Mouse (Mus musculus) limb, embryonic 12.5 days (tissue): ENCODE measurements around the gene Pitpnm1. TPM values are rescaled to one million over a fixed set of nuclear protein-coding genes. Genes with fewer than 3 reads are reported as not detected.
A peak's percentile ranks its signal among the peaks of the same experiment; 100 is the strongest.

ENCODE experiments used
- ATAC-seq: fragments of 200-750 bp; cut with Nextera tagmentation; 2 replicates; pipeline ENCODE4 v1.8.0; 2017; ENCODE audit warnings: low read depth, moderate TSS enrichment; ENCODE audit not compliant: insufficient number of reproducible peaks, insufficient read depth, low FRiP score, low TSS enrichment
- H3K27ac ChIP-seq: fragments of 300-500 bp; sonication (generic); 2 replicates; pipeline ENCODE4 v1.5.1; 2016; ENCODE audit warnings: mild to moderate bottlenecking, moderate library complexity
- H3K27me3 ChIP-seq: fragments of 300-500 bp; sonication (generic); 2 replicates; pipeline ENCODE4 v1.6.1; 2016; ENCODE audit warnings: mild to moderate bottlenecking, moderate library complexity
- H3K36me3 ChIP-seq: fragments of 300-500 bp; sonication (generic); 2 replicates; pipeline ENCODE4 v1.6.1; 2016; ENCODE audit warnings: mild to moderate bottlenecking, moderate library complexity
- H3K4me1 ChIP-seq: fragments of 300-500 bp; sonication (generic); replicated peaks from 2 replicates; pipeline ENCODE4 v1.6.1; 2016
- H3K4me2 ChIP-seq: fragments of 300-500 bp; sonication (generic); 2 replicates; pipeline ENCODE4 v1.6.1; 2016; ENCODE audit warnings: mild to moderate bottlenecking, moderate library complexity
- H3K4me3 ChIP-seq: fragments of 300-500 bp; sonication (generic); replicated peaks from 2 replicates; pipeline ENCODE4 v1.5.1; 2016; ENCODE audit warnings: mild to moderate bottlenecking
- H3K9ac ChIP-seq: fragments of 300-500 bp; sonication (generic); replicated peaks from 2 replicates; pipeline ENCODE4 v1.6.1; 2016; ENCODE audit warnings: mild to moderate bottlenecking, moderate library complexity
- H3K9me3 ChIP-seq: fragments of 300-500 bp; sonication (generic); 2 replicates; pipeline ENCODE4 v1.6.1; 2016; ENCODE audit warnings: mild to moderate bottlenecking, moderate library complexity
- WGBS: fragments of 180-500 bp; shearing (Covaris S2); methylation state at CpG from one replicate; pipeline ENCODE4 v1.1.7; 2016; 5-methylcytosine and 5-hydroxymethylcytosine counted together
- polyA plus RNA-seq: library from polyadenylated mRNA; unstranded; fragments of >200 nt; fragmentation: Nextera tagmentation; extraction: Ambion mirVana; gene quantifications from 2 replicates; pipeline ENCODE4 v1.2.1, GENCODE M21; 2016

Gene Pitpnm1
- polyA plus RNA-seq, 1 experiment from 2014 or later: 13.0 TPM

DNA sequence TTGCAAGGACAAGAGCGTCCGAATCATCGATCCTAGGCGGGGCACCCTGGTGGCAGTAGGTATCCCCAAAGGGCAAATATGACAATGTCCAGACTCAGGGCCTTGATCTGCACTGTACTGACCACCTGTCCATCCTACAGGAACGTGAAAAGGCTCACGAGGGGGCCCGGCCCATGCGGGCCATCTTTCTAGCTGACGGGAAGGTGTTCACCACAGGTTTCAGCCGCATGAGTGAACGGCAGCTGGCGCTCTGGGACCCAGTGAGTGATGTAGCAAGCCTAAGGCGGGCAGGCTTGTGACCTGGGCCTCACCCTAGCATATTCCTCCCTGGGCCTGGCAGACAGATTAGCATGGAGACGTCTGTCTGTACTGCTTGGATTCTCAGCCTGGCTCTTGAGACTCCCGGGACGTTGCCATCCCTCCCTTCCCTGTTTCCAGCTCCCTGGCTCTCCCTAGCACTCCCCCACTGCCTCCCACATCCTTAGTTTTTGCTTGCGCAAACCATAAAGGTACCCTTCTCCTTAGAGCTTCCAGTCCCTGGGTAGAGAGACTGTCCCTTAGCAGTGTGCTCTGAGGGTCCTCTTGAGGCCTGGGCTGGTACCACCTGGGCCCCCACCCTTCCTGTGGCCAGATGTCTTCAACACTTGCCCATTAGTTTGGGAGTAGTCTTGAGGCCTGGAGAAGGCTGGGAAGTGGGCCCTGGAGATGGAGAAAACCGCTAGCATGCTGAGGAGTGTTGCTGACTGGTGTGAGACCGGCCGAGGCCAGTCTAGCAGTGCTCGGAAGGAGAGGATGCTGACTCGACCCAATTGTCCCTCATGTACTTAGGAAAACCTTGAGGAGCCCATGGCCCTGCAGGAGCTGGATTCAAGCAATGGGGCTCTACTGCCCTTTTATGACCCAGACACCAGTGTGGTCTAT, 51.0 kb downstream of the Pitpnm1 start:
- Histone ChIP-seq H3K4me1 (peaks cover 18% of the 10 kb centered on the region), H3K36me3 (peaks cover 48% of the 10 kb centered on the region), H3K4me3 (no peak overlapping the region), H3K27ac (no peak overlapping the region), H3K9ac (no peak overlapping the region; the same call in 1 of the 2 replicates), H3K4me2 (no peak overlapping the region), H3K27me3 (no peaks in the 10 kb centered on the region), H3K9me3 (0 out of 2 replicates have a peak, but pooled peaks cover 2% of the 10 kb centered on the region)
- ATAC-seq: no peak
- 89% methylated on average over 22 of the region's 22 CpGs for WGBS

DNA sequence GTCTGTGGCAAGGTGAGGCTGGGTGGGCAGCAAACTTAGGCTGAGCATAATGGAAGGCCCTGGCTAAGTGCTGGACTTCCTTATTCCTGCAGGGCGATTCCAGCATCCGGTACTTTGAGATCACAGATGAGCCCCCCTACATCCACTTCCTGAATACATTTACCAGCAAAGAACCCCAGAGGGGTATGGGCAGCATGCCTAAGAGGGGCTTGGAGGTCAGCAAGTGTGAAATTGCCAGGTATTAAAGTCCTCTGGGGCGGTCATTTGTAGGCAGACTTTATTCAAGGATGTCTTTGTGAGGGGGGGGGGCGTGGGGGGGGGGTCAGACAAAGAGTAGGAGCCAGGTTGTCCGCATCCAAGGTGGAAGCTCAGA, 51.7 kb downstream of the Pitpnm1 start:
- Histone ChIP-seq H3K9me3 (no peaks in the 10 kb centered on the region), H3K4me2 (no peak overlapping the region), H3K36me3 (peaks cover 54% of the 10 kb centered on the region), H3K27ac (no peak overlapping the region), H3K4me3 (no peak overlapping the region), H3K9ac (no peak overlapping the region; the same call in 1 of the 2 replicates), H3K27me3 (no peaks in the 10 kb centered on the region), H3K4me1 (peaks cover 18% of the 10 kb centered on the region)
- 79% methylated on average over 5 of the region's 5 CpGs for WGBS
- no peak for ATAC-seq

DNA sequence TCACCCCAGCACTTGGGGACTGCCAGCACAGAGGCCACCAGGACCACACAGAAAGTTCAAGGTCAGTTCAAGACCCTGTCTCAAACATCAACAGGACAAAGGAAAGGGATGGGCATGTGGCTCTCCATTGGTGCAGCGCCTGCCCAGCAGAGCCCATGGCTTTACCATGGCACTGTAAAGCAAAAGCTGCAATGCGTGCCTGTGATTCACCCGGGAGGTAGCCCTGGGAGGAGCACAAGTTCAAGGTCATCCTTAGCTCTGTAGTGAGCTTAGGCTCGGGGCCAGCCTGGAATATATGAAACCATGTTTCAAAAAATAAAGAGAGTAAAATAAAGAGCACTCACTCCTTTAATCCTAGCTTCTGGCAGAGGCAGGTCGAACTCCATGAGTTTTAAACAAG, 52.1 kb downstream of the Pitpnm1 start:
- H3K9me3 ChIP-seq: no peaks in the 10 kb centered on the region
- no peaks in the 10 kb centered on the region for H3K27me3 ChIP-seq
- ATAC-seq: no peak
- peaks cover 18% of the 10 kb centered on the region for H3K4me1 ChIP-seq
- WGBS: 90% methylated on average over 5 of the region's 5 CpGs
- H3K4me3 ChIP-seq: no peak overlapping the region
- no peak overlapping the region for H3K27ac ChIP-seq
- H3K4me2 ChIP-seq: no peak overlapping the region
- peaks cover 58% of the 10 kb centered on the region for H3K36me3 ChIP-seq
- H3K9ac ChIP-seq: no peak overlapping the region

DNA sequence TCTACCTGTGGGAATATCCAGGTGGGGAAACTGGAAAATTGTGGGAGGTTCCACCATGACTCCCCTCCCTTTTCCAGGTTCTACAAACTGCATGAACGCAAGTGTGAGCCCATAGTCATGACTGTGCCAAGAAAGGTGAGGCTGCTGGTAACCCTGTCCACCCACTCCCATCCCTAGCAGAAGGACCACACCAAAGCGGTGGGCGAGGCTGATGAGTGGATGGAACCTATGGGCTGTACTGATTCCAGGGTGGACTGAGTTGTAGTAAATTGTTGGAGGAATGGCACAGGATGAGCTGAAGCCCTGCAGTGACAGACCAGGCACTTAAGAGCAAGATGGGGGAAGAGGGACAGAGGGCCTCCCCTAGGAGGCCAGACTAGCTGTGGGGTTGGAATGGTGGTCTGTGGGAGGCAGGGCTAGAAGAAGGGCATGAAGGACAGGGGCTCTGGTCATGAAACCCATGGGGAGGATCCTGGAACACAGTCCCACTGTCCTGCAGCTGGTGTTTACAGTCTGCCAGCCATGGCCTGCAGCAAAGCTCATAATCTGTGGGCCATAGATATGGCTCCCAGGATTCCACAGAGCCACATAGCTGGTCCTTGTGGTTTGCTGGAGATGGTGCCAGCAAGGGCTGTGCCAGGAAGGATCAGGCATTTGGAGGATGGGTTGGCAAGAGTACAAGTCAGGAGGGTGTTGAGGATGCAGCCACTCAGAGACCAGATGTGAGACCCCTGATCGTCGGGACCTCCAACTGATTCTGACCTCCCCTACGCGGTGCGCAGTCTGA, 52.8 kb downstream of the Pitpnm1 start:
- Histone ChIP-seq H3K9me3 (no peaks in the 10 kb centered on the region), H3K9ac (0 out of 2 replicates have a peak overlapping the region, but pooled peaks have one; percentile 18), H3K4me1 (peaks cover 18% of the 10 kb centered on the region), H3K27me3 (no peaks in the 10 kb centered on the region), H3K4me2 (no peak overlapping the region), H3K27ac (no peak overlapping the region), H3K36me3 (peaks cover 66% of the 10 kb centered on the region), H3K4me3 (no peak overlapping the region)
- no peak for ATAC-seq
- WGBS: 85% methylated on average over 8 of the region's 8 CpGs

DNA sequence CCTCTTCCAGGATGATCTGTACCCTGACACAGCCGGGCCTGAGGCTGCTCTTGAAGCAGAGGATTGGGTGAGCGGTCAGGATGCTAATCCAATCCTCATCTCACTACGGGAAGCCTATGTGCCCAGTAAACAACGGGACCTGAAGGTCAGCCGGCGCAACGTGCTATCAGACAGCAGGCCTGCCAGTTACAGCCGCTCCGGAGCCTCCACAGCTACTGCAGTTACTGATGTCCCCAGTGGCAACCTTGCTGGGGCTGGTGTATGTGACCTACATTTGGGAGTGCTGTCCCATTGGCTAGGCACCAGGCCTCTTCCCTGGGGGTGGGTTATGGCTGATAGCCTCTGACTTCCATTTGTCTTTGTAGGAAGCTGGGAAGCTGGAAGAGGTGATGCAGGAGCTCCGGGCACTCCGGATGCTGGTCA, 53.4 kb downstream of the Pitpnm1 start, which contains the start of gene Ptprcap:
Gene Ptprcap (plus strand): TSS at position 373 of the 423 bp plus-strand sequence.
- Histone ChIP-seq H3K27ac (no peak within 1 kb of the TSS), H3K9ac (0 out of 2 replicates have a peak within 1 kb of the TSS, but pooled peaks have one; percentile 18), H3K9me3 (no peaks in the 10 kb centered on the region), H3K36me3 (peaks cover 72% of the 10 kb centered on the region), H3K4me2 (no peak within 1 kb of the TSS), H3K27me3 (no peaks in the 10 kb centered on the region), H3K4me1 (peaks cover 12% of the 10 kb centered on the region), H3K4me3 (no peak within 1 kb of the TSS)
- ATAC-seq: no peak
- 68% methylated on average over 11 of the region's 11 CpGs for WGBS

DNA sequence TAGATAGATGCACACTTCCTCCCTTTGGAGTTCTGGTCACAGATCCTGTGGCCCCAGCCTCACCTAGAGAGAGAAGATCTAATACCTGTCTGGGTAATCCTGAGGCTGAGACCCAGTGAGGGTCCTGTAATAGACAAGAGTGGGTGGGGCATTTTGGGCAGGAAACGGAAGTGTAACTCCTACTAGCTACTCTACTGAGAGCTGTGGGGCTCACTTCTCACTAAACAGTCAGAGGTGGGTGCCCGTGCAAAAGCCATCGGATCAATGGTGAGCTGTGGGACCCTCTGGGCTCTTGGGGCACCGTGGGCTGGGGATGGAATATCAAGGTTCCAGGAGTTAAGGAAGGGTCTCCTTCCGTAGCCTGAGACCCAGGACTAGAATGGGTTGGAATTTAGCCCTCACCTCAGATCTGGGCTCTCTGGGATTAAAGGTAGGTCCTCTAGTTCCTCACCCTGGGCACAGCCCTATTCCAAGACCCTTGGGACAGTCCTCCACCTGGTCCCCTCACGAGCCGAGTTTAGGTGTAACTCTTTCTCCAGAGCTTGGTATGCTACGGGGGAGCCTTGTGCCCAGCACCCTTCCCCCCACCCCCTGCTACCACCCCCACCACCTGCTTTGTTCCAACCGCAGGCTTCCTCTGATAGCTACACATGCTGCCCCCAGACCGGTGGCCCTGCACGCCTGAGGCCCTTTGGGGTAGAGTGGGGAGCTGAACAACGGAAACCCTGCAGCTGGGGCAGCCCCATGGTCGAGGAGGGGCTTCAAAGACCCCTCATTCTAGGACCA, 54.8 kb downstream of the Pitpnm1 start:
- no peaks in the 10 kb centered on the region for H3K9me3 ChIP-seq
- peaks cover 86% of the 10 kb centered on the region for H3K36me3 ChIP-seq
- H3K9ac ChIP-seq: peak overlapping the region; percentile 42; the same call in 1 of the 2 replicates
- 81% methylated on average over 13 of the region's 13 CpGs for WGBS
- 0 out of 2 replicates have a peak, but pooled peaks have one; percentile 14 for ATAC-seq
- peaks cover 3% of the 10 kb centered on the region for H3K4me1 ChIP-seq
- no peaks in the 10 kb centered on the region for H3K27me3 ChIP-seq
- no peak overlapping the region for H3K4me2 ChIP-seq
- no peak overlapping the region for H3K4me3 ChIP-seq
- no peak overlapping the region for H3K27ac ChIP-seq

DNA sequence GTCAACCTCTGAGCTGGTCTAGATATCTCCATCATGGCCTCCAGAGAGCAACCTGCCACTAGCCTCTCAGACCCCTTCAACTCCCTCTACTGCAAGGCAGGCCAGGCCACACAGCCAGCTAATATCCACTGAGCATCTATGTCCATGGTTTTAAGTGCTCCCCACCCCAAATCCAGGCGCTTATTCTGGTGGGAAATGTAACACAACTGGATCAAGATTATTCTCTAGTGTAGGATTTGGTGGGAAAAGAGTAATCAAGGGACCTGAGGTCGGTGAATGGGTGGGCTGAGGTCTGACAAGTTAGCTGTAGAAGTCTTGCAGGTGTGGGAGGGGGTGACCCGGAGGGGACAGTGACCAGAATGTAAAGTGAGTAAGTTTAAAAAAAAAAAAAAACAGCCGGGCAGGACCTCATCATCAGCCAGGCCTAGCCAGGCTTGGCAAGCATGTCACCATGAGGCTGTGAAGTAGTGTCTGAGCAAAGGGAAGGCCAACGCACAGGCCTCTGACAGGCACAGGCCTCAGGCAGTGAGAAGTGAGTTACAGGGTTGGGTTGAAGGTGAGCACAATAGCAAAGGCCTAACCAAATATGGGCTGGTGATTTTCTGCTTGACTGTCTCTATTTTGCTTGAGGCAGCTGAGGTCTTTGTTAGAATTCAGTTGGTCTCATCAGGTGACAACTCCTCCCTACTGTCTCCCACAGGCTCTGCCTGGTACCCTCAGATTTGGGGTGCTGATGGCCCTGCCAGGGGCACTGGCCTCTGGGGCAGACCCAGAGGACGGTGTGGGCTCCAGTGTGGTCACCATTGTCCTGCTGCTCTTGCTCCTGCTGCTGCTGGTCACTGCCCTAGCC, 55.6 kb downstream of the Pitpnm1 start:
- H3K9me3 ChIP-seq: no peaks in the 10 kb centered on the region
- no peak for ATAC-seq
- H3K27ac ChIP-seq: no peak overlapping the region
- peaks cover 86% of the 10 kb centered on the region for H3K36me3 ChIP-seq
- no peak overlapping the region for H3K4me2 ChIP-seq
- no peaks in the 10 kb centered on the region for H3K4me1 ChIP-seq
- no peaks in the 10 kb centered on the region for H3K27me3 ChIP-seq
- H3K4me3 ChIP-seq: no peak overlapping the region
- H3K9ac ChIP-seq: peak overlapping the region; percentile 42; the same call in 1 of the 2 replicates
- 85% methylated on average over 6 of the region's 6 CpGs for WGBS

DNA sequence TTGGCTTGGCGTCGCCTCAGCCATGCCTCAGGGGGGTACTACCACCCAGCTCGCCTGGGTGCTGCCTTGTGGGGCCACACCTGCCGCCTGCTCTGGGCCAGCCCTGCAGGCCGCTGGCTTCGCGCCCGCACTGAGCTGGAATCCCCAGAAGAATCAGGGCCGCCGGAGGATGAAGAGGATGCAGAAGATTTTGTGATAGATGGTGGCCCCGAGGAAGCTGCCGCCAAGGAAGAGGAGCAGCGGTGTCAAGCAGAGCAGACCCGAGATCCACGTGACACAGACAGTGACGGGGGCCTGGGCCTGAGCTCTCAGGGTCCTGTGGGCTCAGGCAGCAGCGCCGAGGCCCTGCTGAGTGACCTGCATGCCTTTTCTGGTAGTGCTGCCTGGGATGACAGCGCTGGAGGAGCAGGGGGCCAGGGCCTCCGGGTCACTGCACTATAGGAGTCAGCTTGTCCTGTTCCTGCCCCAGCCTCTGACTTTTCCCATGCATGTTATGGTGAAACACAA, 56.3 kb downstream of the Pitpnm1 start:
- no peak for ATAC-seq
- Histone ChIP-seq H3K27me3 (no peaks in the 10 kb centered on the region), H3K9me3 (no peaks in the 10 kb centered on the region), H3K4me3 (no peak overlapping the region), H3K4me1 (no peaks in the 10 kb centered on the region), H3K4me2 (no peak overlapping the region), H3K36me3 (peaks cover 85% of the 10 kb centered on the region), H3K27ac (no peak overlapping the region), H3K9ac (0 out of 2 replicates have a peak overlapping the region, but pooled peaks have one; percentile 27)
- 78% methylated on average over 20 of the region's 20 CpGs for WGBS

DNA sequence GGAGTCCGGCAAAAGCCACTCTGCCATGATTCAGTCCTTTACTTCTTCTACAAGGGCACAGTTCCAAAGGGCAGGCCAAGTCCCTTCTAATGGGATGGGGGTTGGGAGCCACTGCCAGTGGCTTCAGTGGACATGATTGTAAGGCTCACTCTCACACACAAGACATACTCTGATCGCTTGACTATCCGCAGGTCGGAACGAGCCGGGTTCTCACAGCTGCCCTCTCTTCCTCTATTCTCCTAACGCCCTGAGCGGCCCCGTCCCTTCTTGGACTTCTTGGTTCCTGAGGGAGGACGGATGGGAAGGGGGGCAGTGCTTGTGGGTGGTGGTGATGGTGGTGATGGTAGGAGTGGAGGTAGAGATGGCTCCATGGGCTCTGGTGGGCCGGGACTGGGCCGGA, 57.0 kb downstream of the Pitpnm1 start:
- Histone ChIP-seq H3K9ac (no peak overlapping the region), H3K4me2 (no peak overlapping the region), H3K4me1 (no peaks in the 10 kb centered on the region), H3K27me3 (no peaks in the 10 kb centered on the region), H3K9me3 (no peaks in the 10 kb centered on the region), H3K36me3 (peaks cover 85% of the 10 kb centered on the region), H3K27ac (no peak overlapping the region), H3K4me3 (no peak overlapping the region)
- 91% methylated on average over 12 of the region's 12 CpGs for WGBS
- ATAC-seq: no peak

DNA sequence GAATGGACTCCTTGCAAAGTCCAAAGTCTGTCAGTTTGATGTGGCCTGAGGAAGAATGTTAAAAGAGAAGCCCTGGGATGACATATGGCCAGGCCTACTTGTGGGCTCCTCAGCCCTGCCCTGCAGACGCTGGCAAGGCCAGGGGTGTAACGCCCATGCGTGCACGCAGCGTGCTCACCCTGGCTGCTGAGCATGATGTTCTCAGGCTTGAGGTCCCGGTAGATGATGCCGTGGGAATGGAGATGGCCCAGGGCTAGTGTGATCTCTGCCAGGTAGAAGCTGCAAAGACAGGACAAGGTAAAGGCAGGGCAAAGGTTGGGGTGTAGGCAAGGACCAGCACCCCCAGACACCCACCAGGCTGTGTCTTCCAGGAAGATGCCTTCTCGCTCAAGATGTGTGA, 59.3 kb downstream of the Pitpnm1 start:
- no peak overlapping the region for H3K27ac ChIP-seq
- H3K9me3 ChIP-seq: no peaks in the 10 kb centered on the region
- H3K4me1 ChIP-seq: peaks cover 7% of the 10 kb centered on the region
- no peak overlapping the region for H3K4me3 ChIP-seq
- H3K9ac ChIP-seq: no peak overlapping the region
- 94% methylated on average over 8 of the region's 8 CpGs for WGBS
- H3K27me3 ChIP-seq: no peaks in the 10 kb centered on the region
- H3K36me3 ChIP-seq: peaks cover 67% of the 10 kb centered on the region
- no peak overlapping the region for H3K4me2 ChIP-seq
- no peak for ATAC-seq
